Mouse (Mus musculus) midbrain, embryonic 10.5 days (tissue): ENCODE data around the gene Prkce. TPM values are rescaled to one million over a fixed set of nuclear protein-coding genes. Genes with fewer than 3 reads are reported as not detected.

Source experiments
- DNase-seq: peaks from one replicate; pipeline ENCODE4 v3.0.0-alpha.2; 2017; ENCODE audit warnings: low spot score
- H3K27ac ChIP-seq: fragments of 300-500 bp; sonication (generic); replicated peaks from 2 replicates; pipeline ENCODE4 v1.5.1; 2016; ENCODE audit warnings: mild to moderate bottlenecking
- H3K27me3 ChIP-seq: fragments of 300-500 bp; sonication (generic); 2 replicates; pipeline ENCODE4 v1.6.1; 2016; ENCODE audit warnings: low read depth, mild to moderate bottlenecking; ENCODE audit not compliant: poor library complexity, severe bottlenecking
- H3K36me3 ChIP-seq: fragments of 300-500 bp; sonication (generic); 2 replicates; pipeline ENCODE4 v1.6.1; 2016; ENCODE audit warnings: mild to moderate bottlenecking, moderate library complexity
- H3K4me1 ChIP-seq: fragments of 300-500 bp; sonication (generic); 2 replicates; pipeline ENCODE4 v1.6.1; 2016
- H3K4me3 ChIP-seq: fragments of 300-500 bp; sonication (generic); 2 replicates; pipeline ENCODE4 v1.5.1; 2016; ENCODE audit warnings: mild to moderate bottlenecking, moderate library complexity
- H3K9me3 ChIP-seq: fragments of 300-500 bp; sonication (generic); replicated peaks from 2 replicates; pipeline ENCODE4 v1.6.1; 2016; ENCODE audit warnings: mild to moderate bottlenecking
- WGBS: fragments of 180-500 bp; shearing (Covaris S2); methylation state at CpG from one replicate; pipeline ENCODE4 v1.1.7; 2016; 5-methylcytosine and 5-hydroxymethylcytosine counted together
- polyA plus RNA-seq: library from polyadenylated mRNA; unstranded; fragments of >200 nt; fragmentation: Nextera tagmentation; extraction: Ambion mirVana; gene quantifications from 2 replicates; pipeline ENCODE4 v1.2.1, GENCODE M21; 2016

Prkce gene
- polyA plus RNA-seq, 1 experiment from 2014 or later: 2.9 TPM

GRCm38 (mm10) chr17:86324756-86325155, 157.2 kb downstream of the Prkce start:
- Histone ChIP-seq H3K9me3 (no peaks in the 10 kb centered on the region), H3K27me3 (no peaks in the 10 kb centered on the region), H3K27ac (0 out of 2 replicates have a peak overlapping the region, but pooled peaks have one; percentile 46), H3K4me3 (no peak overlapping the region), H3K4me1 (peaks cover 27% of the 10 kb centered on the region), H3K36me3 (no peaks in the 10 kb centered on the region)
- no peak for DNase-seq
- 91% methylated on average over 7 of the region's 7 CpGs for WGBS

GRCm38 (mm10) chr17:86325317-86325716, 157.7 kb downstream of the Prkce start:
- 85% methylated on average over 10 of the region's 10 CpGs for WGBS
- no peak for DNase-seq
- H3K36me3 ChIP-seq: no peaks in the 10 kb centered on the region
- no peaks in the 10 kb centered on the region for H3K27me3 ChIP-seq
- no peak overlapping the region for H3K4me3 ChIP-seq
- H3K4me1 ChIP-seq: peaks cover 32% of the 10 kb centered on the region
- H3K27ac ChIP-seq: no peak overlapping the region
- no peaks in the 10 kb centered on the region for H3K9me3 ChIP-seq

- H3K27ac ChIP-seq: 0 out of 2 replicates have a peak overlapping the region, but pooled peaks have one; percentile 28
Measured at GRCm38 (mm10) chr17:86327958-86328357, 160.4 kb downstream of the Prkce start.

DNA sequence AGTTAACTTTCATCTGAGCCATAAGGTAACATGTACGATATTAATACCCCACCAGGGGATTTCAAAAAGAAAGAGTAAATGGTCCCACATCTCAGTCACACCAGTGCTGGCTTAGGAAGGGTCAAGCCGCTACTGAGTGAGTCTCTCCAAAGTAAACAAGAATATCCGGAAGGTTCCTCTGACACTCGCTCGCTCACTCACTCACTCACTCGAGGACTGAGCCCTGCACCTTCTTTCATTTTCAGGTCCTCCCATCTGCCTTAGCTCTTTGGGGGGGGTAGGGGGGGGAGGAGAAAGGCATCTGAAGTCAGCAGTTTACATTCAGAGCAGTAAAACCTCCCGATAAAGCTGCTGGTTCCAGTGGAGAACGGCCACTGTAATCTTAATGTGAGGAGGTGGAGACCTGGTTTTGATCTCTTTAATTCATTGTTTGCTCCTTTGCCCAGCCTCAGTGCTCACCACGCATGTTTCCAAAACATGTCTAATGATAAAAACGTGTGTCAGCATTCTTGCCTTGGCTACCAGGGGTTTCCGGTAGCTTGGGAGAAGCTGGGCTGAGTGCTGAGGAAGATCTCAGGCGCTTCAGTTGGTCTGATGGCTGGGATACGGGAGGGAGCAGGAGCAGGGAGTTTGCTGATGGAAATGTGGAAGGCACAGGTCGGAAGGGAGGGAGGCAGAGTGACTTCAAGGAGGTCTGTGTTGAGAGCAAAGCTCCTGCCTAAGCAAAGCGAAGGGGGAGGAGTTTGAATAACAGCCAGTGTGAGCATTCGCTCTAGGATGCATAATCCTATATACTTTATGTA, 161.9 kb downstream of the Prkce start:
- Histone ChIP-seq H3K4me3 (no peak overlapping the region), H3K27me3 (0 out of 2 replicates have a peak, but pooled peaks cover 9% of the 10 kb centered on the region), H3K36me3 (no peaks in the 10 kb centered on the region), H3K27ac (peak overlapping the region; percentile 49; the same call in 1 of the 2 replicates), H3K4me1 (peaks cover 45% of the 10 kb centered on the region), H3K9me3 (no peaks in the 10 kb centered on the region)
- no peak for DNase-seq
- WGBS: 43% methylated on average over 16 of the region's 16 CpGs

More at GRCm38 (mm10) chr17:86327958-86328357, 160.4 kb downstream of the Prkce start:
- DNase-seq: no peak
- 71% methylated on average over 4 of the region's 4 CpGs for WGBS
- Histone ChIP-seq H3K36me3 (no peaks in the 10 kb centered on the region), H3K4me3 (no peak overlapping the region), H3K27me3 (0 out of 2 replicates have a peak, but pooled peaks cover 9% of the 10 kb centered on the region), H3K4me1 (peaks cover 49% of the 10 kb centered on the region), H3K9me3 (no peaks in the 10 kb centered on the region)

DNA sequence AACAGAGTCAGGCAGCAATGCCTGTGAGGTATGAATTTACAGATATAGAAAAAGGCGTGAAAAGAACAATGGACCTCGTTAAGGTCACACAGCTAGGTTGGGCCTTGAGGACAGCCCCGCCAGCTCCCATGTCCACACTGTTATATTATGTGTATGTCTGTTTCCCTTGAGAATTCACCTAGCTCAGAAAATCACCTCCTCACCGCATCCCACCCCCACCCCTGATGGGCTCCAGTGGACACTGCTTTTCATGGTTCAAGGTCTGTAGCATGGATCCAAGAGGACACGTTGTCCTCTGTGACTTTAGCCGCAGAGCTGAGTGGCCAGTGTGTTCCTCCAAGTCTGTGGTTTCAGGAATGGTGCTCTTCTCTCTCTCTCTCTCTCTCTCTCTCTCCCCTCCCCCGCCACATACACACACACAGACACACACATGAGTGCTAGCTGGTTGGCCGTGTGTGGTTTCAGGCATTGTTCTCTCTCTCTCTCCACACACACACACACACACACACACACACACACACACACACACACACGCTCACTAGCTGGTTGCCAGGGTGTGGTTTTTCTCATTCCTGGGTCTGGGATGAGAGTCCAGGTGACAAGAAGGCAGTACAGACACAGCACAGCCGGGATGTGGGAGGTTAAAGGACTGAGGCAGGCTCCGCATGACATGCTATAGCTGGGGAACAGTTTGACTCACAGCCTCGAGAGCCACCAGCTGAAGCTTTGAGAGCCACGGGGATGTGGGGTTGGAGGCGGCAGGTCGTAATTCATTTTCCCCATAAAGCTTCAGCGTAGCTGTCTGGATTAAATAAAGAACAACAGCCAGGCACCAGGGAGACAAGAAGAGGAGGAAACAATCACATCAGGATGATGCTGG, 162.7 kb downstream of the Prkce start:
- H3K27ac ChIP-seq: peak overlapping the region; percentile 42
- 56% methylated on average over 16 of the region's 16 CpGs for WGBS
- 0 out of 2 replicates have a peak, but pooled peaks cover 9% of the 10 kb centered on the region for H3K27me3 ChIP-seq
- H3K4me3 ChIP-seq: no peak overlapping the region
- no peaks in the 10 kb centered on the region for H3K9me3 ChIP-seq
- DNase-seq: no peak
- peaks cover 45% of the 10 kb centered on the region for H3K4me1 ChIP-seq
- H3K36me3 ChIP-seq: no peaks in the 10 kb centered on the region

- peak overlapping the region; percentile 17; the same call in 1 of the 2 replicates for H3K27ac ChIP-seq
- no peak for DNase-seq
- 0 out of 2 replicates have a peak, but pooled peaks cover 9% of the 10 kb centered on the region for H3K27me3 ChIP-seq
- H3K36me3 ChIP-seq: no peaks in the 10 kb centered on the region
- no peaks in the 10 kb centered on the region for H3K9me3 ChIP-seq
- 72% methylated on average over 8 of the region's 8 CpGs for WGBS
- no peak overlapping the region for H3K4me3 ChIP-seq
- H3K4me1 ChIP-seq: peaks cover 35% of the 10 kb centered on the region
Measured at GRCm38 (mm10) chr17:86331835-86332234, 164.2 kb downstream of the Prkce start.

DNA sequence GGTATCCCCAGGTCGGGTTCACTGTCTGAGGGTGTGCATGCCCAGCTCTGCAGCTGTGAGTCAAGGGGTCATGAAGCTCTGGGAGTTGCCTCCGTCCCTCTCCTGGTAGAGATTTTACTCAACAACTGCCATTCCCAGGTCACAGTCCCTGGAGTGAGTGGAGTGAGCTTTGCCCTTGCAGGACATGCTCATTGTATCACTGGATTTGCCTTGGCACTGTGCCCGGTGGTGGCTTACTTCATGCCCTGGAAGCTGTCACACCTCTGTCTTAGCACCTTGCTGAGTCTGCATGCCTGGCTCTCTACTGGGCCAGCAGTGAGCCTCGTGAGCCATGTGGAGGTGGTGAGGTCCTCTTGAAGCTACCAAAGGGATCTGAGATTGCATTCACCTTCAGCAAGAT, 167.4 kb downstream of the Prkce start:
- Histone ChIP-seq H3K27me3 (0 out of 2 replicates have a peak, but pooled peaks cover 9% of the 10 kb centered on the region), H3K9me3 (no peaks in the 10 kb centered on the region), H3K4me1 (peaks cover 20% of the 10 kb centered on the region), H3K36me3 (no peaks in the 10 kb centered on the region), H3K27ac (no peak overlapping the region), H3K4me3 (no peak overlapping the region)
- no peak for DNase-seq
- 90% methylated on average over 4 of the region's 4 CpGs for WGBS

GRCm38 (mm10) chr17:86336652-86337073, 169.1 kb downstream of the Prkce start:
- WGBS: 77% methylated on average over 4 of the region's 4 CpGs
- Histone ChIP-seq H3K9me3 (no peaks in the 10 kb centered on the region), H3K4me3 (no peak overlapping the region), H3K27ac (no peak overlapping the region), H3K4me1 (peaks cover 3% of the 10 kb centered on the region), H3K27me3 (no peaks in the 10 kb centered on the region), H3K36me3 (no peaks in the 10 kb centered on the region)
- no peak for DNase-seq

DNA sequence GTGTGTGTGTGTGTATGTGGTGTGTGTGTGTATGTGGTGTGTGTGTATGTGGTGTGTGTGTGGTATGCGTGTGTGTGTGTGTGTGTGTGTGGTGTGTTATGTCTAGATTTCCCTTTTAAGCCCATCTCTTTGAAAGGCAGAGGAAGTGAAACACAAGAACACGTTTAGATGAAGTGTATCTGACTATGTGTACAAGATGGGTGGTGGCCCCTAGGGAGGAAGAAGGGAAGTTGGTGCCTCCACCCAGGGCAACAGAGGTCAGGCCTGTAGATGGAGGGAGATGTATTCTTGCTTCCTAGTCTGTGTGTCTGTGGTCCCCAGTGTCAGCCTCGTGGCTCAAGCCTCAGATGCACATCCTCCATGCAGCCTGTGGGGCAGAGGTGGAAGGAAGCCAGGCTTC, 169.5 kb downstream of the Prkce start:
- WGBS: 67% methylated on average over 3 of the region's 3 CpGs
- H3K36me3 ChIP-seq: no peaks in the 10 kb centered on the region
- H3K9me3 ChIP-seq: no peaks in the 10 kb centered on the region
- H3K27ac ChIP-seq: no peak overlapping the region
- no peak overlapping the region for H3K4me3 ChIP-seq
- no peaks in the 10 kb centered on the region for H3K27me3 ChIP-seq
- DNase-seq: no peak
- no peaks in the 10 kb centered on the region for H3K4me1 ChIP-seq

DNA sequence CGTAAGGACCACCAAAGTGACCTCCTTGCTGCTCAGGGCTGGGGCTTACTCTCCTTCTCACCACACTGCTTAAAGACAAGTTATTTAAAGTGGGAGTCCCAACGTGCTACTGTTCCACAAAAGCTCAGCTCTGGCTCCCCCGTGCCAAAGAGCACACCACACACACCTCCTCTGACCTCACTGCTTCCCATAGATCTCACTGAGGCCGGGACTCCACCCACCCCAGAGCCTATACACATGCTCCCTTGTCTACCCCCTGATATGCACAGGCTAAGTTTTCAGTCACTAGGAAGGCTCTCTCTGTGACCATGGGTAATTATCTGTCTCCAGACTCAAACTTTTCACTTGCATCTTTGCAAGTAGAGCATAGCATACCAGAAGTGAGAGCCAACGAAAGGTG, 170.7 kb downstream of the Prkce start:
- Histone ChIP-seq H3K4me3 (no peak overlapping the region), H3K9me3 (no peaks in the 10 kb centered on the region), H3K27ac (no peak overlapping the region), H3K27me3 (no peaks in the 10 kb centered on the region), H3K4me1 (no peaks in the 10 kb centered on the region), H3K36me3 (no peaks in the 10 kb centered on the region)
- DNase-seq: no peak
- 85% methylated on average over 5 of the region's 5 CpGs for WGBS

- no peaks in the 10 kb centered on the region for H3K36me3 ChIP-seq
- no peak overlapping the region for H3K27ac ChIP-seq
- no peak overlapping the region for H3K4me3 ChIP-seq
- no peaks in the 10 kb centered on the region for H3K4me1 ChIP-seq
- no peak for DNase-seq
- no peaks in the 10 kb centered on the region for H3K27me3 ChIP-seq
- H3K9me3 ChIP-seq: no peaks in the 10 kb centered on the region
- 83% methylated on average over 8 of the region's 8 CpGs for WGBS
Measured at GRCm38 (mm10) chr17:86344032-86344431, 176.4 kb downstream of the Prkce start.

DNA sequence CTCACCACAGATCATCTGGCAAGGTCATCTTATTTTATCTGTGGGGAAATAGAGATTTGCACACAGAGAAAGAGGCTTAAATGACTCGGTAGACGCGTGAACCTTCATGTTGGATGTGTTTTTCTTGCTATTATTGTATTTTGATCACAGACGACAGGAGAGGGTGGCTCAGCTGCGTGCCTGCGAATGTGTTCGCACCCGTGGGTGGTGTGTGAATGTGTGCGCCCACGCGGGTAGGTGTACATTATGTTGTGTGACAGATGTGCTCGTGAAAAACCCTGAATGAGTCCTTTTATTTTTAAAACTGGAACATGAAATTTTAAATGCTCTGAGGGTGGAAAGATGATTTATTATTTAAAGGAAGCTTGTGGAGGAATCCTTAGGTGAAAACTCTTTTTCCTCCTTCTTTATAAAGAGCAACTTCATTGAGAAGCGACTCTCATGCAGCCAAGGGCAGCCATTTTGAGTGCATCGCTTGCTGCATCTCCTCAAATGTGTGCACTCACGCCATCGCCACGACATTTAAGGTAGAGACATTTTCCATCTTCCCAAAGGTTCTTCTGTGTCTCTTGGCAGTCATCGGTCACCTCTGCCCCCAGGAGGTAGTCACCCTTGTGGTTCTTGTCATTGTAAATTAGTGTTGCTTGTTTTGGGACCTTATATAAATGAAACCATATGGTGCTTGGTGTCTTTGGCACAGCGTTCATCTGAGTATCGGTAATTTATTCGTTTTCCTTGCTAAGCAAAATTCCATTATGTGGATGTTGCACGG, 177.8 kb downstream of the Prkce start:
- H3K4me3 ChIP-seq: no peak overlapping the region
- H3K9me3 ChIP-seq: no peaks in the 10 kb centered on the region
- H3K4me1 ChIP-seq: peaks cover under 1% of the 10 kb centered on the region; the same call in 1 of the 2 replicates
- no peaks in the 10 kb centered on the region for H3K36me3 ChIP-seq
- H3K27ac ChIP-seq: no peak overlapping the region
- H3K27me3 ChIP-seq: no peaks in the 10 kb centered on the region
- 93% methylated on average over 22 of the region's 22 CpGs for WGBS
- DNase-seq: no peak
